12 mouse cellular contexts compared by ENCODE assay signal in the genomic region with DNA sequence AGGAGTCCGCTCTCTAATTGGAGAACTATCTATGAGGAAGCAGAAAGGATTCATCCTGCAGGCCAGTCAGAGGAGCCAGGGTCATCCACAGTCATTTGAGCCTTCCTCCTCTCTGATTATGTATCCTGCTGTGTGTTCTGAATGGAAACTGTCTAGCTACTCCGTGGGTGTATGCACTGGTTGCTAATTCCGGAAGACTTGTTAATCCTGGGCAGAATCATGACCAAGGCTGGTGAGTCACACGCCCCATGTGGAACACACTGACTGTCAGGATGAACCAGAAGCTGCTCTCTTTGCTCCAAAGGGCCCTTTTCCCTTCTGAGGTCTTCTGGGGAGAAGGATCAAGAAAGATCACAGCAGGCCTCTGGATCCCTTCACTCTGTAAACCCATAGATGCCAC. TPM values are rescaled to one million over a fixed set of nuclear protein-coding genes. Genes with fewer than 3 reads are reported as not detected.
DNase-seq lines count a peak whose midpoint lies in the region; ATAC-seq and TF ChIP-seq lines count a peak whose summit lies in the region.
"Had no signal": no experiment of that assay in that cellular context is flagged by ENCODE, and none has a peak within 500 bp of the region (broad histone marks: within the 10 kb centered on the region; RNA-seq: fewer than 3 reads in every experiment).

No protein-coding gene starts in this region.

- no peak for TF ChIP-seq POLR2A in olfactory bulb, adult 2 months (IDR thresholded peaks at IDR 0.05; ENCODE audit: insufficient read depth, low read depth, low read length)

- POLR2A ChIA-PET in Patski (lab: Charles Lee), result interaction anchor here (0.6 to 1.5 kb wide), 3 partner anchors 16 to 41 kb away, joined by 3 to 5 read pairs (median 4); no protein-coding TSS in a partner anchor

- CTCF ChIA-PET in Patski (lab: Charles Lee), result interaction anchor here (0.8 to 1.8 kb wide), 7 partner anchors 17 to 124 kb away, joined by 3 to 6 read pairs (median 3); no protein-coding TSS in a partner anchor

- H3K36me3 ChIP-seq in midbrain, embryonic 10.5 days, result no peaks in the 10 kb centered on the region
- H3K36me3 ChIP-seq: forebrain, embryonic 15.5 days had no signal

- in situ Hi-C loops in Patski (cut with MboI; ENCODE audit: low pct_unique_long_range_greater_than_20kb), result no loop called here

- H3K4me1 ChIP-seq in olfactory bulb, adult 2 months (ENCODE audit: control insufficient read depth, insufficient read depth, low read length), result peaks cover 34% of the 10 kb centered on the region
- H3K4me1 ChIP-seq in midbrain, embryonic 10.5 days, result peaks cover 27% of the 10 kb centered on the region

- H3K4me3 ChIP-seq in olfactory bulb, adult 2 months (ENCODE audit: insufficient read depth, low read depth, low read length), result no peak overlapping the region
- no peak overlapping the region for H3K4me3 ChIP-seq in midbrain, embryonic 10.5 days
- H3K4me3 ChIP-seq: forebrain, embryonic 15.5 days had no signal

- H3K27ac ChIP-seq in olfactory bulb, adult 2 months (ENCODE audit: insufficient read depth, low read depth, low read length), result peak overlapping the region; percentile 94
- H3K27ac ChIP-seq in midbrain, embryonic 10.5 days (replicated peaks), result no peak overlapping the region
- H3K27ac ChIP-seq: forebrain, embryonic 15.5 days had no signal

- no peaks in the 10 kb centered on the region for H3K27me3 ChIP-seq in Patski
- H3K27me3 ChIP-seq in midbrain, embryonic 10.5 days (ENCODE audit: low read depth, poor library complexity, severe bottlenecking), result no peaks in the 10 kb centered on the region
- H3K27me3 ChIP-seq: forebrain, embryonic 15.5 days had no signal

- 23% methylated on average over 4 of the region's 4 CpGs for WGBS in olfactory bulb, adult 2 months
- 50% methylated on average over 4 of the region's 4 CpGs for WGBS in midbrain, embryonic 10.5 days

- no peak for DNase-seq in frontal cortex, postnatal 14 days (ENCODE audit: low spot score in 2 of 2)
- DNase-seq in right cerebral cortex, adult 18-20 months, result peak; percentile 58
- no peak for DNase-seq in right cerebral cortex, postnatal 10 days (ENCODE audit: low spot score in 2 of 2)
- DNase-seq in Patski (ENCODE audit: low read depth, low spot score), result peak; percentile 86
- no peak for DNase-seq in midbrain, embryonic 10.5 days (ENCODE audit: low spot score)
- DNase-seq: kidney, postnatal 4 days; lung, embryonic 14.5 days; right cerebral cortex, postnatal 14 days; thymus, postnatal 25 days had no signal

- no peak for TF ChIP-seq CTCF in Patski (IDR thresholded peaks at IDR 0.05)
- no peak for TF ChIP-seq CTCF in olfactory bulb, adult 2 months (IDR thresholded peaks at IDR 0.05; ENCODE audit: insufficient read depth, low read depth, low read length)

- no peaks in the 10 kb centered on the region for H3K9me3 ChIP-seq in midbrain, embryonic 10.5 days (replicated peaks)
- H3K9me3 ChIP-seq: forebrain, embryonic 15.5 days had no signal

- peak; percentile 80 for ATAC-seq in frontal cortex, adult (ENCODE audit: low TSS enrichment)
- peak; percentile 87 for ATAC-seq in Patski
- ATAC-seq: forebrain, embryonic 15.5 days had no signal

RNA-seq across cellular contexts. Expression of a gene that starts 35.5 kb away (rescaled TPM):
- 83.6 TPM for polyA plus RNA-seq in Patski (2021)
- 149 and 263 TPM in 2 replicates for polyA plus RNA-seq in olfactory bulb, adult 2 months (2012; ENCODE audit: insufficient read depth, insufficient read length, low replicate concordance, missing spikeins)
- 8.5 and 11.8 TPM in 2 replicates for polyA plus RNA-seq in midbrain, embryonic 10.5 days (2016; fragmentation: Nextera tagmentation; extraction: Ambion mirVana)

Comparison
In these comparisons a context has a peak if more than half of its experiments do, and no peak if none do; other contexts are left out.
1. DNase-seq: peak in right cerebral cortex, adult 18-20 months (single experiment) and Patski (single experiment); none in frontal cortex, postnatal 14 days (0 of 2), right cerebral cortex, postnatal 10 days (0 of 2) and midbrain, embryonic 10.5 days (single experiment).